Mouse (Mus musculus) embryonic facial prominence, embryonic 11.5 days (tissue): Measurements from ENCODE around the gene Znfx1. TPM values are rescaled to one million over a fixed set of nuclear protein-coding genes. Genes with fewer than 3 reads are reported as not detected.

Experiments
- ATAC-seq: fragments of 200-750 bp; cut with Nextera tagmentation; replicated peaks from 2 replicates; pipeline ENCODE4 v1.8.0; 2017; ENCODE audit warnings: low read depth; ENCODE audit not compliant: insufficient number of reproducible peaks, low FRiP score, low TSS enrichment
- DNase-seq: peaks from one replicate; pipeline ENCODE4 v3.0.0-alpha.2; 2015; ENCODE audit warnings: low spot score
- H3K27ac ChIP-seq: fragments of 300-500 bp; sonication (generic); replicated peaks from 2 replicates; pipeline ENCODE4 v1.5.1; 2014; ENCODE audit warnings: mild to moderate bottlenecking, low read depth, low read length, control low read depth
- H3K27me3 ChIP-seq: fragments of 300-500 bp; sonication (generic); 2 replicates; pipeline ENCODE4 v1.6.1; 2014; ENCODE audit warnings: mild to moderate bottlenecking, low read length, moderate library complexity, mixed read lengths; ENCODE audit not compliant: control insufficient read depth, insufficient read depth
- H3K36me3 ChIP-seq: fragments of 300-500 bp; sonication (generic); replicated peaks from 2 replicates; pipeline ENCODE4 v1.6.1; 2014; ENCODE audit warnings: low read depth, mild to moderate bottlenecking, low read length, moderate library complexity, mixed read lengths; ENCODE audit not compliant: control insufficient read depth, insufficient read depth
- H3K4me1 ChIP-seq: fragments of 300-500 bp; sonication (generic); 2 replicates; pipeline ENCODE4 v1.6.1; 2014; ENCODE audit warnings: low read length, mixed read lengths; ENCODE audit not compliant: control insufficient read depth, insufficient read depth
- H3K4me2 ChIP-seq: fragments of 300-500 bp; sonication (generic); 2 replicates; pipeline ENCODE4 v1.6.1; 2014; ENCODE audit warnings: low read depth, mild to moderate bottlenecking, control low read depth, low read length, moderate library complexity
- H3K4me3 ChIP-seq: fragments of 300-500 bp; sonication (generic); 2 replicates; pipeline ENCODE4 v1.5.1; 2014; ENCODE audit warnings: low read depth, low read length, control low read depth
- H3K9ac ChIP-seq: fragments of 300-500 bp; sonication (generic); replicated peaks from 2 replicates; pipeline ENCODE4 v1.6.1; 2014; ENCODE audit warnings: mild to moderate bottlenecking, control low read depth, low read length
- H3K9me3 ChIP-seq: fragments of 300-500 bp; sonication (generic); replicated peaks from 2 replicates; pipeline ENCODE4 v1.6.1; 2016; ENCODE audit warnings: mild to moderate bottlenecking, low read length, inconsistent platforms, mixed read lengths; ENCODE audit not compliant: control insufficient read depth
- WGBS: fragments of 180-500 bp; shearing (Covaris S2); extraction: QIAGEN DNeasy Blood & Tissue Kit; methylation state at CpG from one replicate; pipeline ENCODE4 v1.1.7; 2014; 5-methylcytosine and 5-hydroxymethylcytosine counted together
- polyA plus RNA-seq: library from polyadenylated mRNA; unstranded; fragments of >200 nt; fragmentation: Nextera tagmentation; extraction: Ambion mirVana; gene quantifications from 2 replicates; pipeline ENCODE4 v1.2.1, GENCODE M21; 2014

The Znfx1 gene
- polyA plus RNA-seq, 1 experiment from 2014 or later = 4.3 TPM

DNA sequence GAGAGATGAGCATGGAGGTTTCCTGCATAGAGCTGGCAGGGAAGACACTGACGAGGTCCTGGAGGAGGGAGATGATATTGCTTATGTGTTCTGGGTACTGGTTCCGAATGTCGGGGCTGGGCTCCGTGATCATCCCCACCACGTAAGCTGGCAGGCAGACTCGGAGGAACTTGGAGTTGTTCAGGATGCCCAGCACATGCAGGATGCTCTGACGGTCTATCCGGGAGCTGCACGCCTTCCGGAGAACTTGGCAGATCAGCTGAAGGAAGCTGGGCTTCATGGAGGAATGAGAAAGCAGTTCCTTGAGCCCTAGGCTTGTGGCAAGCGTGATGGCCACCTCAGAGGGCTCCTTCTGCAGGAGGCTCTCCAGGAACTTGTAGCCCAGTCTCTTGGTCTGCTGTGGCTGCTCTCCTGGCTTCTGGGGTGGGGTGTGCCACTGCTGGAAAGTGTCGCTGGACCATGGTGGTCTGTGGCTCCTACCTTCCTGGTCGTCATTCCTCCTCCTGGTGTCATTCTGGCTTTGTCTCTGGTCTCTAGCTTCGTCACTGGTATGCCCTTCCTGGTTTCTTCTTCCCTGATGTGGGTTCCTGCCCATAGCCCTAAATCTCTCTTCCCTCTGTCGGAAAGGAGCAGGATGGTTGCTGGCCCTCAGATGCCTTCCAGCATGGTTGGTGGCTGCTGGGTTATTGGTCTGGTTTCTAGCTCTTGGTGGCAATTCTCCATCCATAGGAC lies 6.4 kb downstream of the Znfx1 start:
- Histone ChIP-seq H3K4me3 (no peak overlapping the region), H3K9ac (no peak overlapping the region), H3K27me3 (no peaks in the 10 kb centered on the region), H3K27ac (no peak overlapping the region), H3K36me3 (peaks cover 6% of the 10 kb centered on the region), H3K9me3 (no peaks in the 10 kb centered on the region), H3K4me1 (peaks cover 4% of the 10 kb centered on the region; the same call in 1 of the 2 replicates), H3K4me2 (no peak overlapping the region)
- no peak for ATAC-seq
- 93% methylated on average over 15 of the region's 15 CpGs for WGBS
- DNase-seq = no peak

DNA sequence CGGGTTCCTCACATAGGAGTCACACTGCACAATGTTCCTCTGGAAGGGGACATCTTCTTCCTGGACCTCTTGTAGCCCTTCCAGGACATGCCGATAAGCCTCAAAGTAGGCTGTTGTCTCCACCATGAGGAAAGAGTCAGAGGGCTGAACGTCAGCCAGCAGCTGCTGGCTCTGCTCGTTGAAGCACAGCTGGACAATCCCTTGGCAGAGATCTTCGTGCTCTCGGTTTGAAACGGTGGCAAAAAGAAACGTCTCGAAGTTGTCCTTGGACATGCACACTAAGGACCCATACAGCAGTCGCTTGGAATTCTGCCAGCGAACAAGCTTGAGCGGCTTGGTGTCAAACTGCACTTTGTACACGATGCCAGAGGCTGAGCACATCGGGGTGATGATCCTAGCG lies 7.4 kb downstream of the Znfx1 start:
- ATAC-seq (no peak), DNase-seq (no peak)
- H3K9ac ChIP-seq = no peak overlapping the region
- H3K36me3 ChIP-seq = peaks cover 6% of the 10 kb centered on the region
- peaks cover under 1% of the 10 kb centered on the region; the same call in 1 of the 2 replicates for H3K4me1 ChIP-seq
- no peaks in the 10 kb centered on the region for H3K9me3 ChIP-seq
- no peak overlapping the region for H3K4me3 ChIP-seq
- H3K4me2 ChIP-seq = no peak overlapping the region
- WGBS = 93% methylated on average over 15 of the region's 15 CpGs
- no peaks in the 10 kb centered on the region for H3K27me3 ChIP-seq
- no peak overlapping the region for H3K27ac ChIP-seq

DNA sequence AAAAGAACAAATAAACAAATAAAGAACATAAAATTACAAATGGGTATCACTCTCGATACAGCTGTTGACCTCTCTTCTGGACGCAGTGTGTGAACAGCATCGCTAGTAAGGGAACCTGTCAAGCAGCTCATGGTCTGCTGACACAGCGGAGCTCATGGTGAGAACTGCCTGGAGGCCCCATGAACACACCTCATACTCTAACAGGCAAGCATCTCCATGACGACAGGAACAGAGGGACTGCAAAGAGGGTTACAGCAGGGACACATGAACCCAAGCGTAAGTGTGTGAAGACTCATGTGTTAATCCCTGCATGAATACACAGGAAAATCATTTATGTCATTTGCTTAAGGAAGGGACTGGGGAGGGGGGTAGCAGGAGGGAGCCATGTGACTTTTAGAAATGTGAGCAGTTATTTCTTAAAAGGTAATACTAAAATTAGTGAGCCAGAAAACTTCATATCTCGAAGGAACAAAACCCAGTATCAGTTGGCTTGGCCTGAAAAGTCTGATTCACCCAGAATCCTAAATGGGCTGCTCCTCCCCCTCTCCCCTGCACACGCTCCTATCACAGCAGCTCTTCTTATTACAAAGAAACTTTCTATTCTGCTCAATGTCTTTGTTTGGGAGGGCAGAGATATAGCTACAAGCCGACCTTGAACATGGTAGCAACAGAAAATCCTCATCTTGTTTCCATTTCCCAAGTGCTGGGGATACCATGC lies 9.5 kb downstream of the Znfx1 start:
- Histone ChIP-seq H3K4me1 (no peaks in the 10 kb centered on the region), H3K4me3 (no peak overlapping the region), H3K9me3 (no peaks in the 10 kb centered on the region), H3K9ac (no peak overlapping the region), H3K36me3 (peaks cover 6% of the 10 kb centered on the region), H3K4me2 (no peak overlapping the region), H3K27ac (no peak overlapping the region), H3K27me3 (no peaks in the 10 kb centered on the region)
- no peak for DNase-seq
- 79% methylated on average over 9 of the region's 9 CpGs for WGBS
- 0 out of 2 replicates have a peak, but pooled peaks have one; percentile 39 for ATAC-seq

DNA sequence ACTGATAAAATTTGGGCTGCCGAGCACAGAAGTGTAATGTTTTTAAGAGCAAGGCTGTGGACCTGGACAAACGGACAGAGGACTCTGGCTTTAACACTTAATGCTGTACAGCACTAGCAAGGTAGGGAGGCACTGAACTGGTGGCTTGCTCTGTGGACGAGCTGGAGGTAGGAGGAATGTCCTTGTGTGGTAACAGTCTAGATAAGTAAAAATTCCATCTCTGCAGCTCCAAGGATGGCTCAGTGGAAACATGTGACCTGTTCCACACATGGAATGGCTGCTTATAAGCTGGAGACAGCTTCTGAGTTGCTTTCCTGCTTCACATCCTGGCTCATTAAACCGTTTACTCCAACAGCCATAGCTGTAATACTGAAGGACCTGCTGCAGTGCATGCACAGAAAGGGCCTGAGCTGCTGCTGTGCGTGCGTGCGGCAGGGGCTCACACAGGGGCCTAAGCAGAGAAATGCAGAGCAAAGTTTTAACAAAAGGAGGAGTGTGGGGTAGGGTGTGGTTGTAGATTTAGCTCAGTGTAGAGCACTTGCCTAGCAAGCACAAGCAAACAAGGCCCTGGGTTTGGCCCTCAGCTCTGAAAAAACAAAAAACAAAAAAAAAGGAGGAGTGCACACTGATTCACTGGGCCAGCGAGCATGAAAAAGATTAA lies 14.0 kb downstream of the Znfx1 start:
- ATAC-seq (no peak), DNase-seq (no peak)
- Histone ChIP-seq H3K4me3 (no peak overlapping the region), H3K4me1 (no peaks in the 10 kb centered on the region), H3K9ac (no peak overlapping the region), H3K27ac (no peak overlapping the region), H3K36me3 (peaks cover 6% of the 10 kb centered on the region), H3K27me3 (no peaks in the 10 kb centered on the region), H3K9me3 (no peaks in the 10 kb centered on the region), H3K4me2 (no peak overlapping the region)
- WGBS = 90% methylated on average over 8 of the region's 8 CpGs

DNA sequence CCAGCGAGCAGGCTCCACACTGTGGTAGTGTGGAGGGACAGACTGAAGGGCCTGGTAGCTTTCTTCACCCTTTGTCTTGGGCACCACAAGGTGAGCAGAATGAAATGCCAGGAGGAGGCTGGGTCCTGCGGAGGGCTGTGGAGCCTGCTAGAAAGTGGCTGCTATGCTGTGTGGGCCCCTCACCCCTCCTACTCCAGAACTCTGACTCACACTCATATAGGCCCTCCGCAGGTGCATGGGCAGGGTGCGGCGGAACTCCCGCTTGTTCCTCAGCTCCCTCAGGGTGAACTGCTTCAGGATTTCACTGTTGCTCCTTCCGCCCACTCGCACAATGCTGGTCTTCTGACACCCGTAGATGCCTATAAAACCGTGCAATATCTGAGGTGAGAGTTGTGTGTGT lies 14.6 kb downstream of the Znfx1 start:
- Histone ChIP-seq H3K27me3 (no peaks in the 10 kb centered on the region), H3K36me3 (peaks cover 6% of the 10 kb centered on the region), H3K4me3 (no peak overlapping the region), H3K4me2 (no peak overlapping the region), H3K27ac (no peak overlapping the region), H3K9me3 (no peaks in the 10 kb centered on the region), H3K4me1 (no peaks in the 10 kb centered on the region), H3K9ac (no peak overlapping the region)
- no peak for DNase-seq
- no peak for ATAC-seq
- WGBS = 94% methylated on average over 10 of the region's 10 CpGs

DNA sequence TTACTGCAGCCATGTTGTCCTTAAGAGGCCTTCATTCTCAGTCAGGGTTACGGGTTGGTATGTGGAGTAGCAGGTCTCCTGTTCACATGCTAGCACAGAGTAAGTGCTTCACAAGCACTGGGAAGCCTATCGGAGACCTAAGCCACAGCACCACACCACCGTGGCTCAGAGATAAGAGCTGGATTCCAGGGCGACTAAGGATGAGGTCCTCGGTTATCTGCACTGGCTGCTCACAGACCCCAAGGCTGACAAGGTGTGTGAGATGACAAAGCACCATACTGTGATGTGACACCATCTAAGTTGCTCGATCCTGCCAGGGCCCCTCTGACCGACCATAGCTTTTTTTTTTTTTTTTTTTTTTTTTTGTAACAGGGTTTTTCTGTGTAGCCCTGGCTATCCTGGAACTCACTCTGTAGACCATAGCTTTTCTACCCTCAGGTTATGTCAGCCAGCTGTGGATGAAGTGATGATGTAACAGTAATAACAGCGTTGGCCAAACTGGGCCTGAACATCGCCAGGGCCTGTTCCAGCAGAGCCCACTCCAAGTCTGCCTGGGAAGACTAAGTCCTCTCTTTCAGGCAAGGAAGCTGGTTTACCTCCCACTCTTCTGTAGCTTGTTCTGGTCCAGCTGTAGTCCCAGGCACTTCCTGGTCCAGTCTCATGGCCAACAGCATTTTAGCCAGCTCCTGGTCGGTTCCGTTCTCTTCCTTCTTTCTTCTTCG lies 19.3 kb downstream of the Znfx1 start:
- 90% methylated on average over 12 of the region's 12 CpGs for WGBS
- H3K36me3 ChIP-seq = peaks cover 8% of the 10 kb centered on the region
- no peaks in the 10 kb centered on the region for H3K27me3 ChIP-seq
- 0 out of 2 replicates have a peak, but pooled peaks have one; percentile 52 for ATAC-seq
- H3K27ac ChIP-seq = no peak overlapping the region
- no peak for DNase-seq
- H3K4me2 ChIP-seq = no peak overlapping the region
- no peak overlapping the region for H3K4me3 ChIP-seq
- H3K9ac ChIP-seq = no peak overlapping the region
- H3K4me1 ChIP-seq = no peaks in the 10 kb centered on the region
- no peaks in the 10 kb centered on the region for H3K9me3 ChIP-seq

DNA sequence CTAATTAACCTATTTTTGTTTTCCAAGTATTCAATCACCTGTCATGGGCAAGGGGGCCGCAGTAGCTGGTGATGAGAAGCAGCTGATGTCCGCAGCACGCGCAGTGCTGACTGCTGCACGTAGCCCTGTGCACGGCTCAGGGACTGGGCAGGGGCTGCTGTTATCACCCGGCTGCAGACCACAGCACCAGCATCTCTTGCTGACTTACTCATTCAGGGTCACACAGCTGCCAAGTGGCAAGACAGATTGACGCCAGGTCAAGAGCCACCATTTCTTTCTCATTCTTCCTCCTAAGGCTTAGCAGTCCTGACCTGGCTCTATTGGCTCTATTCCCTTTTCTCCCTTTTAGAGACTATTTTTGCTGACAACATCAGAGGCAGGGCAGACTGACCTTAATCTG lies 23.4 kb downstream of the Znfx1 start:
- WGBS = 92% methylated on average over 8 of the region's 8 CpGs
- no peak overlapping the region for H3K27ac ChIP-seq
- DNase-seq = no peak
- H3K9ac ChIP-seq = no peak overlapping the region
- no peak overlapping the region for H3K4me2 ChIP-seq
- H3K27me3 ChIP-seq = no peaks in the 10 kb centered on the region
- no peaks in the 10 kb centered on the region for H3K9me3 ChIP-seq
- no peak overlapping the region for H3K4me3 ChIP-seq
- H3K36me3 ChIP-seq = peaks cover 9% of the 10 kb centered on the region
- no peaks in the 10 kb centered on the region for H3K4me1 ChIP-seq
- ATAC-seq = no peak
